Mouse (Mus musculus) MEL (cell line): ENCODE results near the gene Vmp1.

Experiments used
- CTCF ChIP-seq, 3 experiments: IDR thresholded peaks in 2 of 3; conservative IDR thresholded peaks in 1 of 3; 2 replicates each; pipeline ENCODE4 v1.5.1; 2011 to 2012; ENCODE audit warnings: low read length in 3 of 3, low read depth in 2 of 3, mild to moderate bottlenecking in 2 of 3, improper control_type of control experiment in 1 of 3, inconsistent platforms in 1 of 3, mixed read lengths in 1 of 3, moderate library complexity in 1 of 3; ENCODE audit not compliant: control insufficient read depth in 1 of 3, insufficient read depth in 1 of 3, poor library complexity in 1 of 3, severe bottlenecking in 1 of 3
- ZC3H11A ChIP-seq: IDR thresholded peaks from 2 replicates; pipeline ENCODE4 v1.6.1; 2012; ENCODE audit warnings: low read depth, mild to moderate bottlenecking, inconsistent platforms, low read length, improper control_type of control experiment

DNA sequence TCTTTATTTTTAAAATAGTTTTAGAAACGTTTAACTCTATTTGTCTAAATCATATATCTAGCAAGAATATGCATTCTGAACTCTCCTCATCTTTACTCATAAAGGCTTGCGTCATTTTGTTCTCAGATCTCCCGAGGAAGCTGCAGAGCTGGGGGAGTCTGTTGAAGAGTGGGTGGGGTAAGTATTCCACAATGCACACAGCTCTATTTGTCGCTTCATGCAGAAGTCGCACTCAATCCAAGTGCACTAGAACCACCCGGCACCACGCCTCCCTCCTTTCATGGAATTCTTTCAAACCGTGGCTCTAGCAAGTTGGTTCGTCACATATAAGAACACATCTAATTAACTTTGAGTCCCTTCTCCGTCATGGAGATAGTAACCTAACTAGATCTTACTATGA is 93.1 kb downstream of the Vmp1 start:
- TF ChIP-seq CTCF (IDR thresholded peaks at IDR 0.05 in 2 of 3, conservative IDR thresholded peaks at IDR 0.05 in 1 of 3; ENCODE audit: control insufficient read depth in 1 of 3, insufficient read depth in 1 of 3, low read depth in 2 of 3, low read length in 3 of 3, poor library complexity in 1 of 3, severe bottlenecking in 1 of 3) (no peak), ZC3H11A (no peak)
